Mouse (Mus musculus) heart, embryonic 12.5 days (tissue): Measurements from ENCODE around the gene Ptgis. TPM values are rescaled to one million over a fixed set of nuclear protein-coding genes. Genes with fewer than 3 reads are reported as not detected.

ENCODE experiments used
- ATAC-seq: fragments of 200-750 bp; cut with Nextera tagmentation; 2 replicates; pipeline ENCODE4 v1.8.0; 2017; ENCODE audit warnings: moderate TSS enrichment, moderate library complexity; ENCODE audit not compliant: insufficient number of reproducible peaks, low FRiP score
- H3K27ac ChIP-seq: fragments of 300-500 bp; sonication (generic); 2 replicates; pipeline ENCODE4 v1.5.1; 2016; ENCODE audit warnings: mild to moderate bottlenecking, moderate library complexity; ENCODE audit not compliant: poor library complexity, severe bottlenecking
- H3K27me3 ChIP-seq: fragments of 300-500 bp; sonication (generic); replicated peaks from 2 replicates; pipeline ENCODE4 v1.6.1; 2016; ENCODE audit warnings: mild to moderate bottlenecking, moderate library complexity
- H3K36me3 ChIP-seq: fragments of 300-500 bp; sonication (generic); 2 replicates; pipeline ENCODE4 v1.6.1; 2016; ENCODE audit warnings: mild to moderate bottlenecking, moderate library complexity
- H3K4me1 ChIP-seq: fragments of 300-500 bp; sonication (generic); replicated peaks from 2 replicates; pipeline ENCODE4 v1.6.1; 2016; ENCODE audit warnings: mild to moderate bottlenecking
- H3K4me2 ChIP-seq: fragments of 300-500 bp; sonication (generic); 2 replicates; pipeline ENCODE4 v1.6.1; 2016; ENCODE audit warnings: mild to moderate bottlenecking, moderate library complexity
- H3K4me3 ChIP-seq: fragments of 300-500 bp; sonication (generic); 2 replicates; pipeline ENCODE4 v1.5.1; 2016; ENCODE audit warnings: mild to moderate bottlenecking
- H3K9ac ChIP-seq: fragments of 300-500 bp; sonication (generic); 2 replicates; pipeline ENCODE4 v1.6.1; 2016; ENCODE audit warnings: mild to moderate bottlenecking, moderate library complexity
- H3K9me3 ChIP-seq: fragments of 300-500 bp; sonication (generic); replicated peaks from 2 replicates; pipeline ENCODE4 v1.6.1; 2016; ENCODE audit warnings: mild to moderate bottlenecking, moderate library complexity
- WGBS: fragments of 180-500 bp; shearing (Covaris S2); methylation state at CpG from one replicate; pipeline ENCODE4 v1.1.7; 2016; 5-methylcytosine and 5-hydroxymethylcytosine counted together
- polyA plus RNA-seq: library from polyadenylated mRNA; unstranded; fragments of >200 nt; fragmentation: Nextera tagmentation; extraction: Ambion mirVana; gene quantifications from 2 replicates; pipeline ENCODE4 v1.2.1, GENCODE M21; 2016

The Ptgis gene
- polyA plus RNA-seq, 1 experiment from 2014 or later, result 22.9 TPM

DNA sequence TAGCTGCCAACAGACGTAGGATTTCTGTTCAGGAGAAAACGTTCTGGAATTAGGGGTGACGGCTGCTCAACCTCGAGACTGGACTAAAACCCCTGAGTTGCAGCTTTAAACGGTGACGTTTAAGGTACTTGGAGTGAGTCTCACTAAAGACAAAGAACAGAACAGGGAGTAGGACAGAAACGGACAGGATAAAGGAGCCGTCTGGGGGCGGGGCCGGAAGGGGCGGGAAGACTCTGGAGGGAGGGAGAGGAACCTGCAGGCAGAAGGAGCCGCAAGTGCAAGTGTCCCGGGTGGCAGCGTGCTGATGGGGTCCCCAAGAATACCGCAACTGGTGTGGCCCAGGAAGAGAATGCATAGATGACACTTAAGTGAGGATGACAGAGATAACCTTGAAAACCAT is 9.8 kb downstream of the Ptgis start:
- Histone ChIP-seq H3K27me3 (no peaks in the 10 kb centered on the region), H3K4me3 (peak overlapping the region; percentile 2; the same call in 1 of the 2 replicates), H3K4me1 (peaks cover 46% of the 10 kb centered on the region), H3K36me3 (0 out of 2 replicates have a peak, but pooled peaks cover 8% of the 10 kb centered on the region), H3K4me2 (peak overlapping the region; percentile 39), H3K27ac (0 out of 2 replicates have a peak overlapping the region, but pooled peaks have one; percentile 0), H3K9me3 (no peaks in the 10 kb centered on the region), H3K9ac (peak overlapping the region; percentile 15; the same call in 1 of the 2 replicates)
- peak; percentile 46; the same call in 1 of the 2 replicates for ATAC-seq
- 12% methylated on average over 15 of the region's 15 CpGs for WGBS

DNA sequence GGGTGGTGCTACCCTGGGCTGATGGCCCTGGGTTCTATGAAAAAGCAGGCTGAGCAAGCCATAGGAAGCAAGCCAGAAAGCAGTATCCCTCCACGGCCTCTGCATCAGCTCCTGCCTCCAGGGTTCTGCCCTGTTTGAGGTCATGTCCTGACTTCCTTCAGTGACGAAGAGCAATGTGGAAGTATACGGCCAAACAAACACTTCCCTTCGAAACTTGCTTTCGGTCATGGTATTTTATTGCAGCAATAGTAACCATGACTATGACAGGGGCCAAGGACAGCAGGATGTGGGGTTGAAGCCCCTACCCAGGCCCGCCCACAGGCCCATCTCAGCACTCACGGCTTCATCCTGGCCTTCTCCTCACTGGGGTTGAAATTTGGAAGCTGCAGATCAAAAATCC is 15.5 kb downstream of the Ptgis start:
- Histone ChIP-seq H3K9me3 (no peaks in the 10 kb centered on the region), H3K4me3 (no peak overlapping the region), H3K9ac (no peak overlapping the region), H3K27ac (no peak overlapping the region), H3K4me2 (no peak overlapping the region), H3K4me1 (no peaks in the 10 kb centered on the region), H3K36me3 (peaks cover 22% of the 10 kb centered on the region; the same call in 1 of the 2 replicates), H3K27me3 (no peaks in the 10 kb centered on the region)
- no peak for ATAC-seq
- WGBS, result 82% methylated on average over 7 of the region's 7 CpGs

DNA sequence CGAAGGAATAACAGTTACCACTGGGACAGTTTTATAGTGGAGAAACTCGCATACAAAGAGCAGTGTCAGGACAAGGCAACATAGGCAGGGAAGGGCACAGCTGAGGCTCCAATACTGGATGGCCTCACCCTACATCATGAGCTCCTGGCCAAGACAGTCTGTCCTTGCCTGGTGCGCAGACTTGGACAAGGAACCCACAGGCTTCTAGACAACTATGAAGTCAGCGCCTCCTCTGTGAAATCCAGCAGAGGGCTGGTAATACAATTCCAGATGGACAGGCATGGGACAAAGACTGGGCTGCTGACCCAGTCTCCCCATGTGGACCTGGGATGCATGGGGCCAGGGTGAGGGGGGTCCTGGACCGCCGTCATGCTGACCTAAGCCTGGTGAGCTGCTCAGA is 16.2 kb downstream of the Ptgis start:
- H3K4me3 ChIP-seq, result no peak overlapping the region
- no peaks in the 10 kb centered on the region for H3K27me3 ChIP-seq
- 83% methylated on average over 6 of the region's 6 CpGs for WGBS
- H3K9ac ChIP-seq, result no peak overlapping the region
- no peak overlapping the region for H3K27ac ChIP-seq
- no peaks in the 10 kb centered on the region for H3K9me3 ChIP-seq
- H3K36me3 ChIP-seq, result peaks cover 22% of the 10 kb centered on the region; the same call in 1 of the 2 replicates
- ATAC-seq, result no peak
- no peak overlapping the region for H3K4me2 ChIP-seq
- no peaks in the 10 kb centered on the region for H3K4me1 ChIP-seq

DNA sequence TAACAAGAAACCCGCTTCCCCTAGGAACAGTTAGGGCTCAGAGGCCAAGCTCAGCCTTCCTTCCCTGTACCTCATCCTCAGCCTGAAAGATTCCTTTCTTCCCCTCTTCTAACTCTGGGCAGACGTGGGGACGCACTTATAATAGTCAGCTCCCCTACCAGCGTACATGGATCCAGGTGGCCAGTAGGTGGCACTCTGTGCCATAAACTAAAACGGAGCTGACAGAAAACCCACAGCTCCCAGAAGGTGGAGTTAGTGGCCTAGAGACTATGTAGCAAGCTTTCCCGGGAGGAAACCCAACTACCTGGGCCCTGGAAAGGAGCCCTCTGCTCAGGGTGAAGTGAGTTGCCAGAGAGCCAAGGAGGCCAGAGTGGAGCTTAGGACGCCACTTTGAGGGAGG is 18.3 kb downstream of the Ptgis start:
- Histone ChIP-seq H3K9me3 (no peaks in the 10 kb centered on the region), H3K27ac (no peak overlapping the region), H3K4me2 (no peak overlapping the region), H3K9ac (no peak overlapping the region), H3K27me3 (no peaks in the 10 kb centered on the region), H3K4me1 (no peaks in the 10 kb centered on the region), H3K36me3 (peaks cover 25% of the 10 kb centered on the region; the same call in 1 of the 2 replicates), H3K4me3 (no peak overlapping the region)
- 24% methylated on average over 7 of the region's 7 CpGs for WGBS
- ATAC-seq, result no peak

DNA sequence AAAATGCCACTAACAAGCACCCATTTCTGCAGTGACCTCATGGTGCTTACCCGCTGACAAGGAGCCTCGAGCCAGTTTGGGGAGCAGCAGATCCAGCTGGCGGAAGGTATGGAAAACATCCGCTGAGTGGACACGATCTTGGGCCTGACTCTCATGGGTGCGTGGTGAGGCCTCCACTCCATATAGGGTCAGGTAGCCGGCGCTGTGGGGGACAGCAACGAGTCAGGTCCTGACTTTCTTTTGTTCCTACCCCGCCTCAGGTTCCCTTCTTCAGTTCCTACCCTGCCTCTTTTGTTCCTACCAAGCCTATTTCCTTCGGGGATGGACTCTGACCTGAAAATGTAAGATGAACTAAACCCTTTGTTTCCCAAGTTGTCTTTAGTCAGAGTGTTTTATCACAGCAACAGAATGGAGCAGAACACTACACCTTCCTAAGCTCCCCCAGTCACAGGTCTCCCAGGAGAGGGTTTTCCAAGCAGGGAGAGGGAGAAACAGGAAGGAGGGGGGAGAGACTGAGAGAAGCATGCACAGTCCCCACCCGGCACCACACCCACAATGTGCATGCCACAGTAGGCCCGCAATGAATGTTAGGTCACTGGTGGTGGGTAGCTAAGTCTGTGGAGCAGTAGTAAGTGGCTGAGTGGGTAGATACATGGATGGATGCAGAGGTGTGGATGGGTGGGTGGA is 19.1 kb downstream of the Ptgis start:
- Histone ChIP-seq H3K27ac (no peak overlapping the region), H3K9me3 (no peaks in the 10 kb centered on the region), H3K4me3 (no peak overlapping the region), H3K9ac (no peak overlapping the region), H3K4me1 (no peaks in the 10 kb centered on the region), H3K27me3 (no peaks in the 10 kb centered on the region), H3K36me3 (peaks cover 27% of the 10 kb centered on the region; the same call in 1 of the 2 replicates), H3K4me2 (no peak overlapping the region)
- no peak for ATAC-seq
- WGBS, result 75% methylated on average over 13 of the region's 13 CpGs

DNA sequence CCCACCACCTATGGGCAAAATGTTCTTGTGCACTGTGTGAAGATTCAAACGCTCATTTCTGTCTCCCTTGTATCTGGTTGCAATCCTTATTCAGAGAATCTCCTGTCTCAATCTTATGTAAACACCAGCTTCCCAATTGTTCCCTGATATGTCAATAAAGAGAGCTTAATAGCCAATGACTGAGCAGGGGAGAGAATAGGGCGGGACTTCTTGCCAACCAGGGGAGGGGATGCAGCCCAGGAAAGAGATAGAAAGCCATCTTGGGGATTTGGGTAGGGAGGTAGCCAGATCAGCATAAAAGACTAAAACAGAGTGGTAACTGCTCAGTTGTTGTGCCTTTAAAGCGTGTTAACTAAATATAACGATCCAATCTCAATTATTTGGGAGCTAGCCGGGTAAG is 19.7 kb downstream of the Ptgis start:
- peaks cover 25% of the 10 kb centered on the region; the same call in 1 of the 2 replicates for H3K36me3 ChIP-seq
- no peak for ATAC-seq
- H3K4me3 ChIP-seq, result no peak overlapping the region
- H3K27ac ChIP-seq, result no peak overlapping the region
- H3K9me3 ChIP-seq, result no peaks in the 10 kb centered on the region
- WGBS, result 68% methylated on average over 5 of the region's 5 CpGs
- H3K27me3 ChIP-seq, result no peaks in the 10 kb centered on the region
- no peak overlapping the region for H3K4me2 ChIP-seq
- H3K9ac ChIP-seq, result no peak overlapping the region
- H3K4me1 ChIP-seq, result no peaks in the 10 kb centered on the region

DNA sequence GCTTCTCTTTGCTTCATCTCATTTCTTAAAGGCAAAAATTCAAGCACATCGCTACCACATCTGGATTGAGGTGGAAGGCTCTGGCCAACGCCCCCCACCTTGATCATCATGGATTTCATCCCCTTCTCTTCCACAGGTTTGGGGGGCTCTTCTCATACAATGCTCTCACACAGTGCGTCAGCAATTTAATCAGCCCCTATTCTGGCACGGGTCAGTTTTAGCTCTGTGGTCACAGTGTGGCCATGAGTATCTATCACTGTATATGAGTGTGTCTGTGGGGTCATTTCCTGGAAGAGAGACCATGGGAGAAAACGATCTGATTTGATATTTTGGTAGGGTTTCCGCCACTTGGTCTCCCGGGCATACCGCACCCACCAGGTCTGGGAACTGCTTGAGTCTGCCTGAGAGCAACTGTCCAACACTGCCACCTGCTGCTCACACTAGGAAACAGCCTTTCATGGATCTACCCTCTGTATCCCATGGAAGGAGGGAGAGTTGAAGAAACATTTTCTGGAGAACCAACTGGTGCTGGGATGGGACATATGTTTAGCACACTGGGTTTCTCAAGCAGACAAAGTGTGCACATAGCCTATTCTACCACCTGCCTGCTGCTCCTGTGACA is 21.1 kb downstream of the Ptgis start:
- Histone ChIP-seq H3K4me3 (no peak overlapping the region), H3K4me1 (no peaks in the 10 kb centered on the region), H3K36me3 (peaks cover 36% of the 10 kb centered on the region; the same call in 1 of the 2 replicates), H3K9ac (no peak overlapping the region), H3K4me2 (no peak overlapping the region), H3K27me3 (no peaks in the 10 kb centered on the region), H3K27ac (no peak overlapping the region), H3K9me3 (no peaks in the 10 kb centered on the region)
- no peak for ATAC-seq
- 52% methylated on average over 8 of the region's 8 CpGs for WGBS

DNA sequence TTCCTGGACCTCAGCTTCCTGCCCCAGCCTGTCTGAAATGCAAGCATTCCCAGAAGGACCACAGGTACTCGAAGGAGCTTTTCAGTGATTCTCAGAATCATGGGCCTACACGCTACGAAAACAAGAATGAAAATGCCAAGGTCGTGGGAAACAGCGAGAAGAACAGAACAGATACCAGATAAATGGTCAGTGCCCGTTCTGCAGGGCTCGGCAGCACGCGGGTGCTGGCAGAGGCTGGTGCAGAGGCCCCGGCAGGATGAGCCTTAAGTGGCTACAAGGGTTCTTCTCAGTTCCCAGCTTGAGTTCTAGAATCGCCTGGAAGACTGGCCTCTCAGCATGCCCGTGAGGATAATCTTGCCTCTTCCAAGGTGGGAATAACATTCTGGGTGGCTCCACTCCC is 26.7 kb downstream of the Ptgis start:
- Histone ChIP-seq H3K9me3 (peaks cover 6% of the 10 kb centered on the region; the same call in 1 of the 2 replicates), H3K4me3 (no peak overlapping the region), H3K4me1 (peaks cover 24% of the 10 kb centered on the region), H3K27me3 (no peaks in the 10 kb centered on the region), H3K27ac (no peak overlapping the region), H3K4me2 (no peak overlapping the region), H3K36me3 (peaks cover 38% of the 10 kb centered on the region), H3K9ac (no peak overlapping the region)
- WGBS, result 90% methylated on average over 12 of the region's 12 CpGs
- ATAC-seq, result no peak

DNA sequence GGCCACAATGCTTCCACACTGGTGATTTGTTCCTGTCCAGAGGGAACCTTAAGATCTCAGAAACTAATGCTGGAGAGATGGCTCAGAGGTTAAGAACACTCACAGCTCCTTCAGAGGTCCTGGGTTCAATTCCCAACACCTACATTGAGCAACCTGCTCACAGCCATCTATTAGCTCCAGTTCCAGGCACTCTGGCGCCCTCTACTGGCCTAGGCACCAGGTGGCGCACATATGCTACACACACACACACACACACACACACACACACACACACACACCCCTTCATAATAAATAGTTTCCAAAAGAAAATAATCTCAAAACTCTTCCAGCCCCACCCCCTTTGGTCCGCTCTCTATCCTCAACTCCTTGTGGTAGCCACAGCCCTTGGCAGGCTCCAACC is 27.3 kb downstream of the Ptgis start:
- peak overlapping the region; percentile 46; the same call in 1 of the 2 replicates for H3K27ac ChIP-seq
- H3K9me3 ChIP-seq, result peaks cover 6% of the 10 kb centered on the region; the same call in 1 of the 2 replicates
- H3K9ac ChIP-seq, result no peak overlapping the region
- no peaks in the 10 kb centered on the region for H3K27me3 ChIP-seq
- H3K36me3 ChIP-seq, result peaks cover 38% of the 10 kb centered on the region
- WGBS, result 87% methylated on average over 2 of the region's 3 CpGs
- H3K4me3 ChIP-seq, result no peak overlapping the region
- H3K4me1 ChIP-seq, result peaks cover 27% of the 10 kb centered on the region
- no peak overlapping the region for H3K4me2 ChIP-seq
- no peak for ATAC-seq

DNA sequence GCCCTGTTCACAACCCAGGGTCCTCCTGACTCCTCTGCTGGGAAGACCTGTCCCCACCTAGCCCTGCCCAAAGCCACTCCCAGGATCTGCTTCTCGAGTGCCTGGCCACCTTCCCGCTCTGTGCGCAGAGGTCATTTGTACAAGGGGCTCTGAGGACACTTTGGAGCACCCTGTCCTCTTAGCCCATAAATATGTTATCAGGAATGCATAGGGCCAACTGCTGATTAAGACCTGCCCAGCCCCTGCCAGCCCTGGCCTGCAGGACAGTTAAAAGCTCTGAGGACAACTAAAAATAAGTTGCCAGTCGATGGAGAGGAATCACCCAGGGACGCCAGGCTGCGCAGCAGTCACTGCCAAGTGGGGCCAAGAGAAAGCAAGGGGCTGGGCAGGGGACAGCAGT is 27.9 kb downstream of the Ptgis start:
- ATAC-seq, result no peak
- Histone ChIP-seq H3K9me3 (peaks cover 6% of the 10 kb centered on the region; the same call in 1 of the 2 replicates), H3K27me3 (no peaks in the 10 kb centered on the region), H3K9ac (no peak overlapping the region), H3K36me3 (peaks cover 38% of the 10 kb centered on the region), H3K4me1 (peaks cover 29% of the 10 kb centered on the region), H3K4me3 (no peak overlapping the region), H3K27ac (peak overlapping the region; percentile 46; the same call in 1 of the 2 replicates), H3K4me2 (no peak overlapping the region)
- 54% methylated on average over 6 of the region's 6 CpGs for WGBS

DNA sequence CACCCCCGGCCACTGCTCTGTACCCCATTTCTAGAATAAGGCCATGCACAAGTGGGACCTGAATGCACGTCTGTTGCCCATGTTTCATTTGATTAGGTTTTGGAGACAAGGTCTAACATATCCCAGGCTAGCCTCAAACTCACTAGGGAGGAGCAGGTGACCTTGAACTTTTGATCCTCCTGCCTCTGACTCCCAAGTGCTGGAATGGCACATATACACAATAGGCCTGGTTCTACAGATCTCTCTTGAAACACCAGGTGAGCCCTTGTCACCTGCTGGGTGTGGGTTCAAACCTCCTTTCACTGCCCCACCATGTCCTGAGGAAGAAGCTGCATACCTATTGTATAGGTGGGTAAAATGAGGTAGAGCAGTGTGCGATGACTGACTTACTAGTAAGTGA is 28.3 kb downstream of the Ptgis start:
- Histone ChIP-seq H3K9me3 (peaks cover 6% of the 10 kb centered on the region; the same call in 1 of the 2 replicates), H3K9ac (no peak overlapping the region), H3K27ac (no peak overlapping the region), H3K4me3 (no peak overlapping the region), H3K36me3 (peaks cover 33% of the 10 kb centered on the region), H3K4me1 (peaks cover 32% of the 10 kb centered on the region), H3K4me2 (no peak overlapping the region), H3K27me3 (no peaks in the 10 kb centered on the region)
- 86% methylated on average over 3 of the region's 3 CpGs for WGBS
- no peak for ATAC-seq
